Comparison of ENCODE assay signal across 8 mouse cellular contexts in the genomic region with DNA sequence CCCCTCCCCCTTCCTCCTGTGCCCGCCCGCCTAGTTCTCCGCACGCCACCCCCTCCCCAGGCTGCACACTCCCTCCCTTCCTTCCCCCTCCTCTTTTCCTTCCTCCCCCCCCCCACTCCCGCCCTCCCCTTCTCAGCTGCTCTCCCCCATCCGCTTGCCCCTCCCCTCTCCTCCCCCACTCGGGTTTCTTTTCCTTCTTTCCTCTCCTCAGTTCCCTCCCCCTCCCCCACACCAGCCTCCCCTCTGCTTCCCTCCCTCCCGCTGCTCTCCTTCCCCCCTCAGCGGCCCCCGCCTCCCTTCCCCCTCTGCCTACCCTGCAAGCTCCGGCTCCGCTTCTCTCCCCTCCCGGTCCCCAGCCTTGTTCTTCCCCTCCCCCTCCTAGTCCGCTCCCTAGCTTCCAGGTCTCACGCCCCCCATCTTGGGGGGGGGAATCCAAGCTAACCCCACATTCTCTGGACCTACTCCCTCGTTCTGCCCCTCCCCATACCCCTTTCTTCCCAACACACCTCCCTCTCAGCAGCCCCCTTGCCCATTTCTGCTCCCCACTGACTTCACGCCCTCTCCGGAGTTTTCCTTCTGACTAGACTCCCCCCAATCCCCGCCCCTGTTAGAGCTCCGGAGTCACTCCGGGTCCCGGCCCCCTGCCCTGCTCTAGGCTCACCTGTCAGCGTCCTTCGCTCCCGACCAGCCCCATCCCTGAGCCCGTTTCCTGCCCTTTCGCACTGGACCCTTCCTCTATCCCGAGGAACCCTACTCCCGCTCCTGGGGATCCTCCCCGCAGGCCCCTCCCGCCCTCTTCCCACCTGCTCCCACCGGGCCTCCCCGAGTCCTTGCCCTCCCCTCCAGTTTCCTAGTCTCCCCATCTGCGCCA. TPM values are rescaled to one million over a fixed set of nuclear protein-coding genes. Genes with fewer than 3 reads are reported as not detected.
DNase-seq lines count a peak whose midpoint lies in the region; ATAC-seq lines count a peak whose summit lies in the region.

No protein-coding gene starts in this region.

- H3K9me3 ChIP-seq in hindbrain, embryonic 15.5 days, result no peaks in the 10 kb centered on the region
- no peaks in the 10 kb centered on the region for H3K9me3 ChIP-seq in limb, embryonic 13.5 days
- H3K9me3 ChIP-seq in midbrain, embryonic 15.5 days, result no peaks in the 10 kb centered on the region

- H3K9ac ChIP-seq in hindbrain, embryonic 15.5 days, result peak overlapping the region; percentile 69
- peak overlapping the region; percentile 91 for H3K9ac ChIP-seq in limb, embryonic 13.5 days
- peak overlapping the region; percentile 91 for H3K9ac ChIP-seq in midbrain, embryonic 15.5 days

- peak; percentile 69 for ATAC-seq in hindbrain, embryonic 15.5 days (ENCODE audit: low FRiP score, low read depth)
- peak; percentile 49 for ATAC-seq in limb, embryonic 13.5 days (ENCODE audit: low FRiP score, low read depth)
- peak; percentile 69 for ATAC-seq in midbrain, embryonic 15.5 days (replicated peaks)

- H3K36me3 ChIP-seq in hindbrain, embryonic 15.5 days, result peaks cover 15% of the 10 kb centered on the region
- peaks cover 28% of the 10 kb centered on the region for H3K36me3 ChIP-seq in limb, embryonic 13.5 days
- no peaks in the 10 kb centered on the region for H3K36me3 ChIP-seq in midbrain, embryonic 15.5 days (replicated peaks)

- H3K4me2 ChIP-seq in hindbrain, embryonic 15.5 days, result peak overlapping the region; percentile 93
- peak overlapping the region; percentile 82 for H3K4me2 ChIP-seq in limb, embryonic 13.5 days (replicated peaks)
- H3K4me2 ChIP-seq in midbrain, embryonic 15.5 days, result peak overlapping the region; percentile 89

- H3K27ac ChIP-seq in hindbrain, embryonic 15.5 days (replicated peaks), result peak overlapping the region; percentile 87
- peak overlapping the region; percentile 95 for H3K27ac ChIP-seq in limb, embryonic 13.5 days
- H3K27ac ChIP-seq in midbrain, embryonic 15.5 days, result peak overlapping the region; percentile 88

- peaks cover 14% of the 10 kb centered on the region; the same call in 1 of the 2 replicates for H3K27me3 ChIP-seq in hindbrain, embryonic 15.5 days
- H3K27me3 ChIP-seq in limb, embryonic 13.5 days, result peaks cover 13% of the 10 kb centered on the region
- peaks cover 4% of the 10 kb centered on the region; the same call in 1 of the 2 replicates for H3K27me3 ChIP-seq in midbrain, embryonic 15.5 days (replicated peaks)

- H3K4me1 ChIP-seq in hindbrain, embryonic 15.5 days (replicated peaks), result peaks cover 19% of the 10 kb centered on the region
- H3K4me1 ChIP-seq in limb, embryonic 13.5 days, result peaks cover 42% of the 10 kb centered on the region
- peaks cover 18% of the 10 kb centered on the region for H3K4me1 ChIP-seq in midbrain, embryonic 15.5 days

- peak; percentile 71 for DNase-seq in kidney, adult 18-20 months
- no peak for DNase-seq in kidney, adult 11 months
- peak; percentile 84 for DNase-seq in cerebellum, adult 9-11 months
- DNase-seq in frontal cortex, postnatal 25 days (ENCODE audit: low spot score in 2 of 2), result peak; percentile 28 to 41
- peak; percentile 90 for DNase-seq in testis, postnatal 10 days (ENCODE audit: low spot score)

- H3K4me3 ChIP-seq in hindbrain, embryonic 15.5 days, result peak overlapping the region; percentile 70
- peak overlapping the region; percentile 88 for H3K4me3 ChIP-seq in limb, embryonic 13.5 days
- H3K4me3 ChIP-seq in midbrain, embryonic 15.5 days, result peak overlapping the region; percentile 89

- under 1% methylated on average over 32 of the region's 34 CpGs for WGBS in hindbrain, embryonic 15.5 days
- WGBS in limb, embryonic 13.5 days, result 1% methylated on average over 33 of the region's 34 CpGs
- WGBS in midbrain, embryonic 15.5 days, result 2% methylated on average over 32 of the region's 34 CpGs

RNA-seq across cellular contexts. Expression of a gene that starts 1.1 kb away (rescaled TPM):
- 27.8 and 30.7 TPM in 2 replicates for polyA plus RNA-seq in hindbrain, embryonic 15.5 days (2015; fragmentation: Nextera tagmentation; extraction: Ambion mirVana)
- polyA plus RNA-seq in limb, embryonic 13.5 days (2015; fragmentation: Nextera tagmentation; extraction: Ambion mirVana), result 23.0 and 24.7 TPM in 2 replicates
- 28.9 and 33.8 TPM in 2 replicates for polyA plus RNA-seq in midbrain, embryonic 15.5 days (2015; fragmentation: Nextera tagmentation; extraction: Ambion mirVana)

RNA-seq across cellular contexts. Expression of a gene that starts 3.5 kb away (rescaled TPM):
- polyA plus RNA-seq in hindbrain, embryonic 15.5 days (2015; fragmentation: Nextera tagmentation; extraction: Ambion mirVana), result 0.22 and 0.78 TPM in 2 replicates
- 0.23 and 0.47 TPM in 2 replicates for polyA plus RNA-seq in limb, embryonic 13.5 days (2015; fragmentation: Nextera tagmentation; extraction: Ambion mirVana)
- polyA plus RNA-seq in midbrain, embryonic 15.5 days (2015; fragmentation: Nextera tagmentation; extraction: Ambion mirVana), result 0.40 and 0.46 TPM in 2 replicates

RNA-seq across cellular contexts. Expression of a gene that starts 49.2 kb away (rescaled TPM):
- polyA plus RNA-seq in hindbrain, embryonic 15.5 days (2015; fragmentation: Nextera tagmentation; extraction: Ambion mirVana), result 26.1 and 27.8 TPM in 2 replicates
- polyA plus RNA-seq in limb, embryonic 13.5 days (2015; fragmentation: Nextera tagmentation; extraction: Ambion mirVana), result 25.4 and 29.5 TPM in 2 replicates
- 31.5 and 33.3 TPM in 2 replicates for polyA plus RNA-seq in midbrain, embryonic 15.5 days (2015; fragmentation: Nextera tagmentation; extraction: Ambion mirVana)
